Mouse (Mus musculus) liver, adult 2 months (tissue): ENCODE data around the gene Kpnb1.

ENCODE experiments used
- CTCF ChIP-seq: fragments of 200-500 bp; IDR thresholded peaks from 2 replicates; pipeline ENCODE4 v1.5.1; 2011; ENCODE audit warnings: low read depth, low read length, control low read depth
- POLR2A ChIP-seq: fragments of 200-500 bp; IDR thresholded peaks from 2 replicates; pipeline ENCODE4 v1.6.1; 2011; ENCODE audit warnings: low read length, control low read depth; ENCODE audit not compliant: insufficient read depth; ENCODE audit errors: extremely low read depth

DNA sequence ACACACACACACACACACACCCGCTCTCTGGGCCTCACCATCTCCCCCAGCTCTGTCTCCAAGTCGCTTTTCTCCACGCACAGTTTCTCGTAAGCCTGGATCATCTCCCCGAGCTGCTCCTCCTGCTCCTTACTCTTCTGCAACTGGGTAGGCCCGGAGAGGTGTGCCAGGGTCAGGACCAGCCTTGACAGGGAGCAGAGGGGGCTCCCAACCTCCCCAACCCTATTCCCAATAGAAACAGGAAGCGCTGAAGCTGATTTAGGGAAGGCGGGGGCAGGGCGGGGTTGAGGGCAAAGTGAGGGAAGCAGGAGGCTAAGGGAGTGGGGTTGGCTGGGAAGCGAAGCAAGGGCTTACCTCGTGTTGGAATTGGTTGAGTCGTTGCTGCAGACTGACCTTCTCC is 39.1 kb downstream of the Kpnb1 start:
- TF ChIP-seq CTCF = no peak
- TF ChIP-seq POLR2A = no peak
